Mouse (Mus musculus): ENCODE results near the gene S100a4.
A peak's percentile ranks its signal among the peaks of the same experiment; 100 is the strongest.

The S100a4 gene

DNA sequence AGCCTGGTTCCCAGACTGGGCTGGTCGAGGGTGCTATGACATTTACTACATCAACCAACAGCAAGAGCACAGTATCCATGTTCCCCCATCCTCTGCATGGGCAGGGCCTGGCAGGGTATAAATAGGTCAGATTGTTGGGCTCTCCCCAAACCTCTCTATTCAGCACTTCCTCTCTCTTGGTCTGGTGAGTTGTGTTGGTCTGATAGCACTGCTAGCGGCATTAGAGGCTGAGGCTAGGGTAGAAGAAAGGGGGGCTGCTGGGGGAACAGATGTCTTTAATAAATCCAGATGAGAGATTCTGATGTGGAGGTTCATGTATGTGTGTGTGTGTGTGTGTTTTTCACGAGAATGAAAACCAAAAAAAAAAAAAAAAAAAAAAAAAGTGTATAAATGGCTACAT, at the start of gene S100a4:
S100a4 (plus strand) TSS at position 149 of the 400 bp plus-strand sequence.
- peak; percentile 61 for DNase-seq (ENCODE audit: low read depth)

DNA sequence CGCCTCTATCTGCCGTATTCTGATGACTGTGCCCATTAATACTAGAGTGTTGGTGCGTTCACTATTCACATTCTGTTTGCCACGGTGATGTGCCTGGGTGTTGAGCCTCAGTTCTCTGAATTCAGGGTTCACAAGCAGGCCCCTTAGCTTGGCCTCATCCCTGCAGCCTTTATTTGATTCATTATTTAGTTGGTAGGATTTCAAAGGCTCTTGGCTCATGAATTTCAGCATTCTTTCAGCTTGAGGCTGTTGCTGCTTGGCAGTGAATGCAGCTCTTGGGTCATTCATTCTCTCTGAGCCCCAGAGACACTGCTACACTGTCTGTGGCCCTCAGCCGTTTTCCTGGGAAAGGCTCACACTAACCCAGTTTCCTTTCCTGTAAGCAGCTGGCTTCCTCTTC, 47.6 kb upstream of the S100a4 start:
- no peak for DNase-seq (ENCODE audit: low read depth)

DNA sequence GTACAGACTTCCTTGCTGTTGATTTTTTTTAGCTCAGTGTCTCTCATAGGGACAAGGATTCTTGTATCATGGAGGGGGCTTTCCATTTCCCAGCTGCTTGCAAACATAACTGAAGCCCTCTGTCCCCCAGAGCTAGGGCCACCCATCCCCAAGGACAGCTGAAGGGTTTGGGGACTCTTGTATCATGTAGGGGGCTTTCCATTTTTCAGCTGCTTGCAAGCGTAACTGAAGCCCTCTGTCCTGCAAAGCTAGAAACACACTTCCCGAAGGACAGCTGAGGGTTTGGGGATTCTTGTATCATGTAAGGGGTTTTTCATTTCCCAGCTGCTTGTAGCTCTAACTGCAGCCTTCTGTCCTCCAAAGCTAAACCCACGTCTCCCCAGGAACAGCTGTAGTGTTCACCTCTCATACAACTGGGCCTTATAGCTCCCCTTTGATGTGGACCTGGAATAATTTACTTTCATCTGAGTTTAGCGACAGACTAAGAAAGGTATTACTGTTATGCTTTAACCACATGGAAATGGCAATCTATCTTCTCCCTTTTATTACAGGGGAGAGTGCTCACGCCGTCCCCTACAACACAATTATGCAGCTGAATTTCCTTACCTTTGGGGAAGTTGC, 43.5 kb upstream of the S100a4 start, which contains the start of gene S100a3:
S100a3 (plus strand) TSS at position 571 of the 621 bp plus-strand sequence.
- no peak for DNase-seq (ENCODE audit: low read depth)

DNA sequence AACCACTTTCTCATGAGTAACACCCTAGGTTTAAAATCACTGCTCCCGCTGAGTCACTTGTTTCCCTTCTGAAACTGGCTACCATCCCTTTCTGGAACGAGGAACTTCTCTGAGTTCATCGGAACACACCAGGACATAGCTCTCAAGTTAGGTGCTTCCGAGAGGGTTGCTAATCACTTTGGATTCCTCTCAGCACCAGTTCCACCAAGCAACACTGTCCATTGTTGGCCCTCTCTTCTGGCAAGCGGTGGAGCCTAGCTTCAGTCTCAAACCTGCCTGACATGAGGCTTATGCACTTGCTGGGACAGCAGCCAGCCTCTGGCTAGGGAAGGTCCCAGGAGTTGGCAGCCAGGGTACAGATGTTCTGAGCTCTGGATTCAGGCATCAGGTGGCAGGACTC, 28.9 kb upstream of the S100a4 start:
- DNase-seq (ENCODE audit: low read depth), result no peak

DNA sequence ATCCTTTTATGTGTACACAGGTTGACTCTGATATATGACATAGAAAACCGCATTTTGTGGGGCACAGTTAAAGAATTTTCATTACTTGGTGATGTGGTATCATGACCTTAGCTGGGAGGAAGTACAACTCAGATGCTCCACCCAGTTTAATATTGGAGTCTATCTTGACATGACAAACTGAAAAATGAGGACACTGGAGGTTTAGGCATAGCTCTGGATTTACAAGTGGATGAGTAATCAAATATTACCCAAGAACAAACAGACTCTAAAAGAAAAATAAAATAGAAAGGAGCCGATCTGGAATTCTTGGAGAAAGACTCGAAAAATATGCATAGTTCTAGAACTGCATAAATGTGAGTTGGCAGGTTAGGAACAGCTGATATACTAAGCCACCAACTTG, 28.3 kb upstream of the S100a4 start:
- no peak for DNase-seq (ENCODE audit: low read depth)

DNA sequence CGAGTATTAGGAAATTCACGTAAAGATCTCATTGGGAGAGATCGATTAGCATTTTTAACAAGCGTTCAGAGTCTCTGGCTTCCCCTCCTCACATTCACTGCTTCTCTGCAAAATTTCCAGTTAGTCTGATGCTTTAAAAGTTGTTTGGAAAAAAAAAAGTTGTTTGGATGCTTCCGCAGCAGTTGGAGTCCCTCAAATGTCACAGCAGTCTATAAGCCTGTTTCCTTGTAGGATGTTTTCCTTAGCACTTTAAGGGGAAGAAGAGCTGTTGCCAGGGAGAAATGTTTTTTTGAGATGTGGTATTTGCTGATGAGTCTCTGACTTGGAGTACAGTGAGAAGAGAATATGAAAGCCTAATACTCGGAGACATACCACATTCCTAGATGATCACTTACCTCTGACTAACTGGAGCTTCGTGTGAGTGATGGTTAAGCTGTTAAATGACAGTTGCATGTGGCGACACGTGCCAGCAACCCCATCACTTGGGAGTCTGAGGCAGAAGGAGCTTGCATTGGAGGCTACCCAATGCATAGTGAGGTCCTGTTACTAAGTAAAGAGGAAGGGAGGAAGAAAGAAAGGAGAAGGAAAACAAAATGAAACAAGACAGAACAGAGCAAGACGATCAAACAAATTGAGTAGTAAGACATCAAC, 27.1 kb upstream of the S100a4 start:
- DNase-seq (ENCODE audit: low read depth), result no peak

DNA sequence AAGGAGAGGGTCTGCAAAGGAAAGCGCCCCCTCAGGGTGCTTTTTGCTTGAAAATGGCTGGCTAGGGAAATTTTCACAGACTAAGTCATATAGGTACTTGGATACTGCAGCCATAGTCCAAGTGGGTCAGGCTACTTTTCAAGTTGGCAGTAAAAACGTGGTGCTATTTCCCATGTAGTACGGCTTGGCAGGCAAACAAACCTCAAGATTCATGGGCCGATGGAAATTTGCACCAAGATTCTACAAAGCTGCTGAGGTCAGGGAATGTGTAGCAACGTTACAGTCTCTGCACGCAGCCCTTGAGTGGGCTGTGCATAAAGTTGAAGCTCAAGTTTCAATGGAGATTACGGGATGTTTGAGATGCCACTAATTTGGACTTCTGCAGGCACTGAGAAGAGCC, 24.1 kb upstream of the S100a4 start:
- no peak for DNase-seq (ENCODE audit: low read depth)

DNA sequence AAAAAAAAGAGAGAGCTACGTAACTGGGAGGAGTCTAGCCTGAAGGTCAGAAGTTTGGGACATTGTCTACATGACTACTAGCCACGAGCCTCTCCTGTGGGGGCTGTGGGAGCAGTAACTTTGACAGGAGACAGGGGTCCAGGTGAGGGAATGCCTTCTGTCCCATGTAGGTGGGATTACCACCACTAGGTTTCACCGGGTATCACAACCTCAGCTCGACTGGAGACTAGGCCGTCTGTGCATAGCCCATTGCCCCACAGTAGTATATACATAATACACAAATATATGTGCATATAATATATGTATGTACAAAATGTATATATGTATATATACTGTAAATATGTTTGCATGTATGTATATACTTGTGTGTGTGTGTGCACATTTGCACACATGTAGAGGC, 22.4 kb upstream of the S100a4 start:
- no peak for DNase-seq (ENCODE audit: low read depth)

DNA sequence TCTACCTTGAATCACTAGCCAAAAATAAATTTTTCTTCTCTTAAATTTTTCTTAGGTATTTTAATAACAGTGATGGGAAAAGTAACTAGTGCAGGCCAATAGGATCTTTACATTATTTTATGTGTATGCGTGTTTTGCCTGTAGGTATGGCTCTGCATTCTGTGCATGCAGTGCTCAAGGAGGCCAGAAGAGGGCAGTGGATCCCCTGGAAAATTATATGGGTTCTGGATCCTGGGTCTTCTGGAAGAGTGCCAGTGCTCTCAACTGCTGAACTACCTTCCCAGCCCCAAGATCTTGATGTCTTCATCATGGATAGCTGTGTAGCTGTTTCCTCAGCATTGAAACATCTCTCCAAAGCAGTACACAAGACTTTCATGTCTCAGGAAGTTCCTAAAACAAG, 21.4 kb upstream of the S100a4 start:
- DNase-seq (ENCODE audit: low read depth), result peak; percentile 69

DNA sequence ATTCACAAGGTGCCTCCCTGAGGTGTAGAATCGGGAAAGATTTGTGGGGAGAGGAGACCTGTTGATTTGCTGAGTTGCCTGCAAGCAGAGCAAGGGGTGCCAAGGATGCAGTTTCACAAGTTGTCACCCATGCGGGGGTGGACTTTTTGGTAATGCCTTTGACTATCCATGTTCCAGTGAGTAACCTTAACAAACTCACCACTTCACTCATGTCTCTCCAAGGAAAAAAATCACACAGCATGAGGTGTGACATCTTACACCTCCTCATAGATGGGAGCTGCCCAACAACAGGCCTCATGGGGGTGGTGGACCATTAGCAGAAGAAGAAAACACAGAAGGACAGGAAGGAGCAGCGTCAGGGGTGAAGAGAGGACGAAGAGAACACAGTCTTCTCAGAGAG, 21.0 kb upstream of the S100a4 start:
- no peak for DNase-seq (ENCODE audit: low read depth)

DNA sequence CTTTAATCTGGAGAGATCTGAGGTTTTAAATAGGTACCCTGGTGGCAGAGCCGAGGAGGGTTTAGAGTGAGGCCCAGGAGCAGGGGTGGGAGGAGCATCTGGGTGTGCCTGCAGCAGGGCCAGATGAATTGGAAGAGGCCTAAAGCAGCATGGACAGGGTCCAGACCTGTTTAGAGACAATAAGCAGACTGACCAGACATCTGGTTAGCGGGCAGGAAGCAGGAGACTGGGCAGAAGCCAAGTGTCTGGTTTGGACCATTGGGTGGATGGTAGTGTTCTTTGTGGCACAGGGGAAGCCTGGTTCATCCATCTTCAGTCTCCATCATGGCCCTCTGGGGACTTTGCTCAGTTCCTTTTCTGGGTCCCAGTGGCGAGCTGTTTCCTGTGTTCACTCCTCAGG, 19.7 kb upstream of the S100a4 start:
- peak; percentile 9 for DNase-seq (ENCODE audit: low read depth)

DNA sequence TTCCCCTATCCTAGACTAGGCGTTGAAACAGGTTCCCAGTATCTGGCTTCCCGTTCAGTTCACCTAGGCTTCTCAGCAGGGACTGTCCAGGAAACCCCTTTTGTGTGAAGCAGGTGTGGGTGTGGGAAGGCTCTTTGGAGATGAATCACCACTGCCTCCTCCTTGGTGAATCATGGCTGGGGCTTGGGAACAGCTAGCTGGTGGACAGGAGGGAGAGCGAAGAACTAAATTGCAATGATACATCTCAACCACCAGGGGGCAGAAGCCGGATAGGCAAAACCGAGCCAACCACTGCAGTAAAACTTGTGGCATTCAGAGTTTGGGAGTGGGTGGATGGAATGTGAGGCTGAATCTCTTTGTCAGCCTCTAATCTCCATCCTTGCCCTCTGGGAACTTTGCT, 18.0 kb upstream of the S100a4 start:
- peak; percentile 91 for DNase-seq (ENCODE audit: low read depth)

DNA sequence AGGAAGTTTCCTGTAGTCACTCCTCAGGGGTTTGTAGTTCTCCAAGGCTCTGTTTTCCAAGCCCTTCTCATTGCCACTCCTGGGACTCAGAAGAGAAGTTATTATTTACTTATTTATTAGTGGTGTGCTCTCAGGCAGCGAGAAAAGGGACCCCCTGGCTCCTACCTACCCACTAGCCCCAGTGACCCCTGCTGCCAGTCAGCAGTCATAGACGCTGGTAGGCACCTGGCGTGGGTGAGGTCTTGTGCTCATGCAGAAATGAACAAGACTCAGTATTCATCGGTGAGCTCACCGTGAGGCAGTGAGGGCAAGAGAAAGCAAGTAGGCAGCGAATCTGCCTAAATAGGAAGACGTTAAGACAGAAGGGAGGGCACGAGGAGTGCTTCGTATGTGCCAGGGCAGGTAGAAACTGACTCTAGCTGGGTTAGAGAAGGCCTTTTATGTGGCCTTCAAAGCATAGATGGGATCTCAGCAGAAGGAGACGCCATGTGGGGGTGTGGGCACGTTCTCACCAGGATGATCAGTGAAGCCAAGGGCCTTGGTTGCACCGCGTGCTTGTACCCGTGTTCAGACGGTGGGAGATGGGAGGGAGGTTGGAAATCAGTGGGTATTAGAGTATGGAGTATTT, 17.4 kb upstream of the S100a4 start:
- peak; percentile 80 for DNase-seq (ENCODE audit: low read depth)

DNA sequence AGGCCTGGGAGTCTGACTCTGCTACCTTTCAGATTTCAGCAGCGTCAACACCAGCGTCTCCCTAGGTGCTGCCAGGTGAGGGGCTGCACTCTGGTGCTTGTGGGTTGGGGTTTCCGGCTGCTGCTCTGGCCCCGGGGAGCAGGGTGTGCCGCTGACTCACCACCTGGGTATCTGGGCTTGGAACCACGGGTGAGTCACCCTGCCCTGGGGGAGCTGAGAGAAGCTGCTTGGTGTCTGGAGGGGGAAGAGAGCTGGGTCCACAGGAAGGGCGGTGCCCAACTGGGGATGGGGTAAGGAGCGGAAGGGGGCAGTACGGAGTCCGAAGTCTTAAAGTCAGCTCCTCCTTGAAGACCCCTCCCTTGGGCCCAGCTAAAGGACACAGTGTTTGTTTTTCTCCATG, 16.7 kb upstream of the S100a4 start:
- peak; percentile 94 for DNase-seq (ENCODE audit: low read depth)

DNA sequence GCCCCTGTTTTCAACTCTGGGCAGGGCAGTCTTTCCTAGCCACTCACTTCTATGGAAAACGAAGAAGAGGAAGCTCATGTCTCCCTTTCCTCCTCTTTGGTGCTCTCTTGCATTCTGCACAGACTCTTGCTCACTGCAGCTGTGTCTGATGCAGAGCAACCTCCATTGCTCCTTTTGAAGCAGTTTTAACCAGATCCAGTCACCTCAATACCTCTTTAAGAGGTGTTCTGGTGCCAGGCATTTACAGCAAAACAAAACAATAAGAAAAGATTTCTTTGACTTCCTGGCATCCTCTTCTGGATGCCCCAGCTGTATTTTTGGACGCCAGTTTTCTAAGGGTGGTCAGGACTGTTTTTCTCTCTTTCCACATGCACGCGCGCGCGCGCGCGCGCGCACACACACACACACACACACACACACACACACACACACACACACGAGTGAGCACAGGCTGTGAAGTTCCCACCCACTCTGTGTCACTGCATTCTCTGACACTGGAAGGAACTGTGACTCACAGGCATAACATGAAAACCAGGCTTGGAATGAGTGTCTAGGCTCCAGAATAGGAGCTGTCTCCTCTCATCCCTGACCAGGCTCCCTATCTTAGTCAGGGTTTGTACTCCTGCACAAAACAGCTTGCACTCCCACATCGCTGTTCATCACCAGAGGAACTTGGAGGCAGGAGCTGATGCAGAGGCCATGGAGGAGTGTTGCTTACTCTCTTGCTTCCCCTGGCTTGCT, 16.0 kb upstream of the S100a4 start:
- peak; percentile 80 for DNase-seq (ENCODE audit: low read depth)

DNA sequence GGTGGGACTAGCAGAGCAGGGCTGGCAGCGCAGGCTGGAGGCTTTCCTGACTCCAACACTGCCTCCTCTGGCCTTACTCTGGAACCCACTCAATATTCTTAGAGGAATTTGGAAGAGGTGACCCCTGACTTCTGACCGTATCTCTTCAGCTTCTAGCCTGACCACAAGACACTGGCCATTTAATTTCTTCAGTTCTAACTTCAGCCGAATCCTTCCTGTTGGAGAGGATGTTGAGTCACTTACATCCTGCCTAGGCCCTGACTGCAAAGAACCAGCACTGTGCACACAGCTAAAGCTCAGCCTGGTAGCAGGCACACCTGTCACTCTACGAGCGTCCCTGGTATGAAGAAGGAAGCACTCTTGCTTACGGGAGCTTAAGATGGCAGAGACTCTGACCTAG, 14.2 kb upstream of the S100a4 start:
- peak; percentile 82 for DNase-seq (ENCODE audit: low read depth)

DNA sequence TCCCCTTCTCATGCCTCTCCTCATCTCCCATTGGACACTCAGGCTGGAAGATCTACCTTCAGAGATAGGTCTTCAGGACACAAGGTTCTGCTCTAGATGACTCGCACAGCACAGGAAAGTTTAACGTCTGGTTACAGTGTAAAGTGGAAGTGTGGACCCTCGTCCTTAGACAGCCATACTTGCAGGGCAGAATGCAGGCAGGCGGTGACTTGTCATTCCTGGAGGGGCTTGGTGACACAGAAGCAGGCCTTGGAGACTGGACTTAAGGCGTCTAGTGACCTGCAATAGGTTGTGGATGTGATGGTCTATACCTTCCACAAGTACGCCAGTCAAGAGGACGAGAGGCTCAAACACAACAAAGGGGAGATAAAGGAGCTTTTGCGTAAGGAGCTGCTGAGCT, 13.6 kb upstream of the S100a4 start, which contains the start of gene S100a2:
S100a2 (plus strand) TSS at position 301 of the 400 bp plus-strand sequence.
- no peak for DNase-seq (ENCODE audit: low read depth)

DNA sequence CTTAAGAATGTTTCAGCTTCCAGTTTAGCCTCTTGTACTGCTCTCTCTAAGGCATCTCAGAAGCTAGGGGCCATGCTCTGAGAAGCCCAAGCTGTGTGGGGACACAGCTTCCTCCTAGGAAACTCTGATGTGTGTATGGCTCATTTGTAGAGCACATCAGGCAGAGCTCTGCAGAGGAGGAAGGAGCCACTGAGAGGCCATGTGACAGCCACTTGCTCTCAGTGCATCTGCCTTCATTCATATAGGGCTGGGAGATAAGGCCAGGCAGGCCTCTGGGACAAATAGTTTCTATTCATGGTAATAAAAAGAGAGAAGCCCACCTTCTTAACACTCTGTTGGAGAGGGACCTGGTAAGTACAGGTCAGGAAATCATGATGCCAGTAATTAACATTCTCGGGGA, 9.1 kb upstream of the S100a4 start:
- DNase-seq (ENCODE audit: low read depth), result no peak

DNA sequence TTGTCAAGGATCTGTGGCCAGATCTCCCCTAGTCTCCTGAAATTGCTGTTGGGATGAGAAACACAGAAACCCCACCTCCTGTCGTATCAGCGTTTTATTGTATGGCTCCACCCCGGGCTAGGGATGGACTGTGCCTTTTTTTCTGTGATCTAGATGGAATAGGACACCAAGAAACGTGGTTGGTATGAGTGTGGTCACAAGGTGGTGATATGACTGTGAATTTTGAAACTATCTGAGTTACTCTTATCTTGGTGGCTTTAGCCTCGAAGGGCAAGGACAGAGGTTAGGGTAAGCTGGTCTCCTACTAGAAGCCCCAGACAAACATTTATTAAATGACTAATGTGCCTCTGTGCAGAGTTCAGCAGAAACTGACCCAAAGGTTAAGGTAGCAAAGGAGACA, 8.0 kb upstream of the S100a4 start:
- DNase-seq (ENCODE audit: low read depth), result no peak

DNA sequence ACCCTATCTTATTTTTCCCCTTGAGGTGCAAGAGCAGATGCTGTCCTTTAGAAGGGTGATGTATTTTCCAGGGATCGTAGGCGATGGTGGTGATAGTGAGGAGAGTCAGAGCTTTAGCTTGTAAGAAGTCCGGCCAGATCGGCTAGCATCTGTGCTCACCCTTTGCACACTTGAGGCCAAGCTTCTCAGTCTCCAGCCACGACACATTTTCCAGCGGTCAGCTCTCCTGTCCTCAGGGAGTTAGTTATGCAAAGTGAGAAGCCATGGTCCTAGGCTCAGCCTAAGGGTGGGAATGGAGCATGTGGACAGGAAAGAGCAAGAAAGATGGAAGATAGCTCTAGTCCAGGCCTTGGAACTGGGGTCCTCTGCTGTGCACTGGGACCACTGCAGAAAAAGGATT, 6.8 kb upstream of the S100a4 start:
- DNase-seq (ENCODE audit: low read depth), result no peak

DNA sequence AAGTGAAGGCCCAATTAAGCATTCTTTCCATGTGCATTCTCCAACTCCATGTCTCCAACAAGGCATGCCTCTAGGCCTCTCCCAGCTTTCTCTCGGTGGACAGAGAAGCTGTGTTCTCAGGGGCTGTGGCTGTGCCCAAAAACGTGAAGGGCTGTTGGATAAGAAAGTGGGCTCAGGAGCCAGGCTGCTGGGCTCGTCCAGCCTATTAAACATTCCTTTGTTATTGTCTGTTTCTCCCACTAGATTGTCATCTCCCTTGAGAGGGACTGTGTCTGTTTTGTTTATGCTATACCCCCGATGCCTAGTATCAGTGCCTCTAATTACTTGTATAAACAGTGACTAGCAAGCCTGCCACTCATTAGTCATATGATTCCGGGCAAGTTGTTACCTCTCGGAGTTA, 5.8 kb upstream of the S100a4 start:
- DNase-seq (ENCODE audit: low read depth), result no peak

DNA sequence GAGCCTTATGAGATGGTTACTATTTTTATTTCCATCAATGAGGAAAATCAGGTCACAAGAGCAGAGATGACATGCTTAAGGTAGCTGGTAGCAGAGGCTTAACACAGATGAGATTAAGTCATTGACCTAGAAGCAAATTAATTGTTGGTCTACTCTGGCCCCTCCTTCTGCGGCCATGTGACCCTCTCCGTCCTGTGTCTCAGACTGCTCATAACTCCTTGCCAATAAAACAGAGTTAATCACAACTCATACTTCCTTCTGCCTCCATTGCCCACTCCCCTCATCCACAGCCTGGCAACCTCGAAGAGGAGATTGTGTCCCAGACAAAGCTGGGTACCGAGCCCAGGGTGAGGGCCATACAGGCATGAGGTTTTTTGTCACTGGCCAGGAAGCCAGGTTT, 5.4 kb upstream of the S100a4 start:
- no peak for DNase-seq (ENCODE audit: low read depth)

DNA sequence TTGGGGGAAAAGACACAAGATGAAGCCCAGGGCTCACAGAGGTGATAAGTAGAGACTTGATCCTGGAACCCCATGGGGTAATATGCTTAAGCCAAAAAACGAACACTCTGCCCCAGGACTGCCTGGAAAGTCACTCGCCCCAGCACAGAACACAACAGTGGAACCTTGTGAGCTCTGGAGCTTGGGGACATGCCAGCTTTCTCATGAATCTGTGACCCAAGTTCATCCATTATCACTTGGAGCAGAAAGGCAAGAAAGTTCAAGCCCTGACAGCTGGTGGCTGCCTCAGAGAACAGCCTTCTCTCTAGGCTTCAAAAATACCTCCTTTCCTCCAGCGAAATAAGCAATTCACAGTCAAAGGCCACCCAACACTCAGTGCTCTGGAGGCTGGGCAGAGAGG, 4.2 kb upstream of the S100a4 start:
- DNase-seq (ENCODE audit: low read depth), result no peak
